Mouse (Mus musculus) neural tube, postnatal 0 days (tissue): ENCODE measurements around the gene Otop1. TPM values are rescaled to one million over a fixed set of nuclear protein-coding genes. Genes with fewer than 3 reads are reported as not detected.

Experiments used
- polyA plus RNA-seq: library from polyadenylated mRNA; unstranded; fragments of >200 nt; fragmentation: Nextera tagmentation; extraction: Ambion mirVana; gene quantifications from 2 replicates; pipeline ENCODE4 v1.2.1, GENCODE M21; 2015

Otop1 gene
- polyA plus RNA-seq: 0.12 TPM in 1 of 2 replicates, not detected in the other

DNA sequence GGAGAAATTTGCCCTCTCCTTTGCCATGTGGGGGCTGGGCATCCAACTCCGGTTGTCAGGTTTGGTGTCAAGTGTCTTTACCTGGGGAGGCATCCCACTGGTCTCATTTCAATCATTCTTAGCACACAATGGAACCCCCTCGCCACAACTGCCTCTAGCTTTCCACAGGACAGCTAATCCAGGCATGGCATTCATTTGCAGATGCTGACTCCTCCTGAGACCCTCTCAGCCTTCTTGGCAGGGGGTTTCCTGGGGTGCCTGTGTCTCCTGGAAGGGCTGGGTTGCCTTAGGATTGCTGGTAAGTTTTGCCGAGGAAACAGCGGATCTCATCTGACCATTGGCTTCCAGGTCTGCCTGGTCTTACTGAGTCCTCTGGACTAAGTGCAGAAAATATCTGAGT lies at the start of gene Otop1:
Otop1 (plus strand) TSS at position 202 of the 400 bp plus-strand sequence.

DNA sequence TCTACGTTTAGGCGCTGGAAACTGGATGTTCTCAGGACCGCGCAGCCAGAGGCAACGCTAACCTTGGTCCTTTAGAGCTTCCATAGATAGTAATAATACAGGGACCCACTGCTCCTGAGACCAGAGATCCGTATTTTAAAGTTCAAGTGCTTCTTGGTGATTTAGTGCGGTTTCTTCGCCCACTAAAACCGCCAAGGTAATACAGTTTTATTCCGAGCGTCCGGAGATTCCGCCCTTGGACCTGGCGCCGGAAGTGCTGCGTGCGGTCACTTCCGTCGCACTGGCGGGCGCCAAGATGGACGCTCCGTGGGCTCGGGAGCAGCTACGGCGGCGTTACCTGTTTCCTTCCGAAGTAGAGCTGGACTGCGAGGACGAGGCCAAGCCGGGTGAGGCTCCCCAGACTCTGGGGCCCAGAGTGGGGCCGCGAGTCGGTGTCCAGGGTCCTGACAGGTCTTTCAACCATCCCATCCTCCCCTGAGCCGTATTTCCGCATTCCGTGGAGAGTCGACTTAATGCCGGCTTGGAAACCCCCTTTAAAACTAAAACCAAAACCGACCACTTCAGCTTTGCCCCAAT lies 15.6 kb upstream of the Otop1 start, which contains the start of gene Tmem128:
Tmem128 (plus strand) TSS at position 79 of the 576 bp plus-strand sequence.

DNA sequence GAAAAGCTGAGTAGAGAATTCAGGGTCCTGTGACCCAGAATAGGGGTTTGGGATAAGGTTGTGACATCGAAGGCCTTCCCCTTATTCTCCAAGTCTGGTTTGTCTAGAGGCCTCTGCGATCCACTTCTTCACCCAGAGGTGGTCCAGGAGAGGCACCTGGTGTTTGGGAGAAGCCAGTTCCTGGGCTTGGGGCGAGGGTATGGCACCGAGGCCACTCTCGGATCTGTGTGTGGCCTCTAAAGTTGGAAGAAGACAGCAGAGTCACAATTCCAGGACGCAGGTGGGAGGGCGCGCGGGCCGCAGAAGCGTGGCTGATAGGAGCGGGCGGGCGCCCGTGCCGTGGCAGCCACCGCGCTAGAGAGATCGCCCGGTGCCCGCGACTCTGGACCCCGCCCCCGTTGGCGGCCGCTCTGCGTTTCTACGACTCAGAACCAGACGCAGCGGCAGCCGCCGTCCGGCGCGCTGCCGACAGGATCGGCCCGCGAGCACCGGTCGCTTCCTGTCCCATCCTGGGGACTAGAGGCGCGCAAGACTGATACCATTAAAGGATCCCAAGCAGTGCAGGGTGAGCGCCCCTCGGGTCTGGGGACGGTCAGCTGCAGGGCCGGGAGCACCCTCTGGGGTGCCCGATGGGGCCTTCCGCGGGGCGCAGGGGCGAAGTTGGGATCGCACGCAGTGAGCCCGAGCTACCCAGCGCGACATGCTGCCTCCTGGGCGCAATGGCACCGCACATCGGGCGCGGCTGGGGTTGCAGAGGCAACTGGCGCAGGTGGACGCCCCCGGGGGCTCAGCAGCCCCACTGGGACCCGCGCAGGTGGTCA lies 43.4 kb downstream of the Otop1 start, which contains the start of gene Drd5:
Drd5 (plus strand) TSS at position 402 of the 821 bp plus-strand sequence.

Other genes with a start within 250 kb of the Otop1 start
- gene Stx18, start 237.2 kb upstream of the Otop1 start, polyA plus RNA-seq: 31.7 and 34.9 TPM in 2 replicates
- gene Nsg1, start 116.1 kb upstream of the Otop1 start, polyA plus RNA-seq: 1,354 and 1,565 TPM in 2 replicates
- gene Zbtb49, start 55.5 kb upstream of the Otop1 start, polyA plus RNA-seq: 11.6 and 12.1 TPM in 2 replicates
- gene Lyar, start 55.5 kb upstream of the Otop1 start, polyA plus RNA-seq: 40.4 and 45.2 TPM in 2 replicates
- gene Tmem128, start 15.8 kb upstream of the Otop1 start, polyA plus RNA-seq: 113 and 121 TPM in 2 replicates
- gene Drd5, start 43.4 kb downstream of the Otop1 start, polyA plus RNA-seq: 2.4 TPM in 2 replicates
- 0.41 and 0.82 TPM in 2 replicates for gene Slc2a9, start 227.2 kb downstream of the Otop1 start, polyA plus RNA-seq